Mouse (Mus musculus): ENCODE data around the gene Dock11.

Gene Dock11

DNA sequence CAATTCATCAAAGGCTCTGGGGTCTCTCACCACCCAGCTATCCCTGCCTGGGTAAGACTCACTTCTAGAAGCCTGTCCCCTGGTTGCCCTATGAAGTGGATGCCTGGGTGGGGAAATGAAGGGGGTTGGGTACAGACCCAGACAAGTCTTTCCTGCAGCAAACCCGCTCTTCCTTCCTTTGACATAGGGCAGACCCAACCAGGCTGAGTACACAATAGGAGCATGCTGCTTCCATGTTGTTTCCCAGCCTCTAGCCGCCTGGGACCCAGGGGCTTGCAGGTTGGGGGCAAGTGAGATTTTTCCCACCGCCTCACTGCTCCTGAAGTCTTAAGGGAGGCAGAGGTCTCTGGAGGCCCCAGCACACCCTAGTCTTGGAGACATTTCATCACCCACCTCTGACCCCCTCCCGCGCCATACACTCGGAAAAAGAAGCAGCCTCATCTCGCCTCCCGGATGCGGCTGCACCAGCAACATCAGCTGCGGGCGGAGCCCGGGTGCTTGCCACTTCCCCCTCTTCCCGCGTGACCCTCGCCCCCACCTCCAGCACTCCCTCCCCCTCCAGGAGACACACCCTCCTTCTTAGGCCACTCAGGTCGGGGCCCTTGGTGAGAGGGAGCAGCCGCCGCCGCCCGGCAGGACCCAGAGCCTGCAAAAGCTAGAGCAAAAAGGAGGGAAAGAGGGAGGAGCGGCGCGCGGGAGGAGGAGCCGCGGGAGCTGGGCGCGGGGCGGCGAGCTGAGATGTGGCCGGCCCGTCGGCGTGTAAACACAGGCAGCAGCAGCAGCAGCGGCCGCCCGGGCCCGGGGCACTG lies at the start of gene Dock11:
Dock11 (plus strand) TSS at position 746 of the 809 bp plus-strand sequence.
- DNase-seq (ENCODE audit: low spot score in 2 of 2), result peak; percentile 38 to 39

- DNase-seq (ENCODE audit: low spot score in 2 of 2), result no peak
Observed at GRCm38 (mm10) chrX:35879703-35880102, 8.9 kb upstream of the Dock11 start.

DNA sequence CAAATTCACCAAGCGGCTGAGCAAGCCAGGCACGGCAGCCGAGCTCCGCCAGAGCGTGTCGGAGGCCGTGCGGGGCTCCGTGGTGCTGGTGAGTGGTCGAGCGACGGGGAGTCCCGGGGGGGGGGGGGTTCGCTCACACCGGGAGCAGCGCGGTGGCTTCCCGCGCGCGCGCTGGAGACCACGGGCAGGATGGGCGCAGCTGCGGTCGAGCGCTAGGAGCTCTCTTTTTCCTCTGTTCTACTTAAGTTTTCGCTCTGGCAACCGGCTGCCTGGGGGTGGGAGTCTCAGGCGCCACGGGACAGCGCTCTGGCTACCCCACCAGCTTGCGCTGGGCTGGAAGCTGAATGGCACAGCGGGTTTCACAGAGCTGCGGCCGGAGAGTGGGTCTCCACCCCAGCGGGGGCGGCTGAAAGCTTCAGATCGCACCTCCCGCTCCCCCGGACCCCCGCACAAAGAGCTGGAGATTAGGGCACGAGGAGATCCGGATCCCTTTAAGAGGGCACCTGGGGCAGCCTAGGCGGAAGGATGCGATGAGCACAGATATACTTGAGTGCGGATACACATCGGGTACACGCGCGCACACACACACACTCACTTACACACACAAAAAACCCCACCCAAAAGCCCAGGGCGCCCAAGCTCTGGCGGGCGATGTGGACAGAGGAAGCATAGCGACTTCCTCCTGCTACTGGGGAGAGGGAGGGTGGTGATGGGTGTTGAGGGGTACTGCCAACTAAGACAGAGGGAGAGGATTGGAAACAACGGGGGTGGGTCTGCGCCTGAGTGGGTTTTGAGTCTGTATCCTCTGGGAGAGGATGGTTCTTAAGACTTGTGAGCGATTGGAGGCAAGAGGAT lies 540 bp downstream of the Dock11 start:
- peak; percentile 10 to 31 for DNase-seq (ENCODE audit: low spot score in 2 of 2)

GRCm38 (mm10) chrX:35889800-35890106 lies 1.1 kb downstream of the Dock11 start:
- no peak for DNase-seq (ENCODE audit: low spot score in 2 of 2)

GRCm38 (mm10) chrX:35891534-35892125 lies 3.0 kb downstream of the Dock11 start:
- no peak for DNase-seq (ENCODE audit: low spot score in 2 of 2)

DNA sequence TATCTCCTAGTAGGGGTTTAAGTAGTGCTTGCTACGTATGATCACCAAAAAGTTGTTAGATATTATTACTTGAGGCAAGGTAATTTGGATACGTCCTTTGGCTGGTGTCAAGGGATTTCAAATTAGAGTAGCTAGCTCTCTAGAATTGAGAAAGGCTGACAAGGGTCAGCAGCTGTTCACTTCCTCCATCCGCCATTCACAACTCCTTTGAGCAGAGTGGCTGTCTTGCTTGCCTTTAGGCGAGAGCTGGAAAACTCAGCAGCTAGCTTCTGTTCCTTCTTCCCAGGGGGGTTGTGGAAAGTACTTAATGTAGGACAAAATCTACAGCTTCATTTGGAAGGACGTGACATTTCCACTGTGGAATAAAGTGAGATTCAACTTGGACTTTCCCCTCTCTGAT lies 3.7 kb downstream of the Dock11 start:
- no peak for DNase-seq (ENCODE audit: low spot score in 2 of 2)

- peak in 1 of 2 experiments; percentile 2 for DNase-seq (ENCODE audit: low spot score in 2 of 2)
Observed at GRCm38 (mm10) chrX:35897648-35898500, 9.2 kb downstream of the Dock11 start.

- no peak for DNase-seq (ENCODE audit: low spot score in 2 of 2)
Observed at GRCm38 (mm10) chrX:35898501-35898766, 9.8 kb downstream of the Dock11 start.

DNA sequence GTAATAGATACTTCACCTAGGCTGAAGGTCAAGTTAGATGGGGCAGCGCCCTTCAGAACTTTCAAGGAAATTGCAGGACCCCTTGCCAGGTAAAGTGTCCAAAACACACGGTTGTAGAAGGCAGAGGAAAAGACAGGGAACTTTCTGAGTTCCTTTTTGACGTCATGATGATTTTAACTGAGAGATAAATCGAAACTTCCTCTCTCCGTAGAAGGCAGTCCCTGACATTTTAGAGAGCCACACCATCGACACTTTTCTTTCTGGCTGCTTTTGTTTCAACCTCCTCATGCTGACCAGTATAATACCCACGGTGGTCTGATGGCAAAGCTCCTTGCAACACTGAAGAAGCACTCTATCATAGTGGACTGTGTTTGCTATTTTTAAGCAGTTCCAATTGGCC lies 15.7 kb downstream of the Dock11 start:
- DNase-seq (ENCODE audit: low spot score in 2 of 2), result no peak

- no peak for DNase-seq (ENCODE audit: low spot score in 2 of 2)
Observed at GRCm38 (mm10) chrX:35906696-35907330, 18.2 kb downstream of the Dock11 start.

DNA sequence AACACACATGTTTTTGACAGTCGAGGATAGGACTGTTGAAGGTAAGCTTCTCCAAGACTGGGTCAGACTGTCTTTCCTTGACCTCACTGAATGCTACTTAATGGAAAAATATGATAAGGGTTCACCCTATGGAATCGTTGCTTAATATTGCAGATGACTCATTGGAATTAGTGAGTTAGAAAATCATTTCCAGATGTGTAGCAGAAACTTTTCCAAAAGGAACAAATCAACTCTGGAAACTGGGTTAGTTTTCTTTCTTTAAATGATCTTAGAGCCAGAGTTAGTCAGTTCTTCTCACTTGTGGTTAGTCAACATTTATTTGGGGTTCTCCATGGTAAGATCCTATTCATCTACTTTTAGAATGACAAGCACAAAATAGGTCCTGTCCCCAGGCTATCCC lies 30.9 kb downstream of the Dock11 start:
- DNase-seq (ENCODE audit: low spot score in 2 of 2), result no peak

DNA sequence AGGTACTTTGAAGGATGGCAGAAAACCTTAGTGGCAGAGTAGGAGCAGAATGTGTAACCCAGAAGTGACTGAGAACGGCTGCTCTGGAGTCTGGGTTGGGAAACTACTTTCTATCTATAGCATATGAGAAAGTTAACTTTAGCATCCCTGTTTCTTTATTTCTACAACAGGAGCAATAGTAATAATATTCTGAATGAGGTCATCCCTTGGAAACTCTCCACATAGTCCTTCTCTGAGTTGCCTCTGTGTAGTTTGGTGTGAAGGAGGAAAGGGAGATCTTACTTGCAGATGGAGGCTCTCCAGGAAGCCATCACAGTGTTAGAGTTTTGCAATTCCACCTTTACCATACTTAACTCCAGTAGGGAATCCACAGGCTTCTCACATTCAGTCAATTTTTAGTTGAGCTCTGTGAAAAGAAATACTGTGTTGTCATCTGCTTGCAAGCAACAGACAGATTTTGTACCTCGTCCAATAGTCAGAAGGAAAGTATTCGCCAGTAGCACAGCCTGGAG lies 31.5 kb downstream of the Dock11 start:
- DNase-seq (ENCODE audit: low spot score in 2 of 2), result no peak

DNA sequence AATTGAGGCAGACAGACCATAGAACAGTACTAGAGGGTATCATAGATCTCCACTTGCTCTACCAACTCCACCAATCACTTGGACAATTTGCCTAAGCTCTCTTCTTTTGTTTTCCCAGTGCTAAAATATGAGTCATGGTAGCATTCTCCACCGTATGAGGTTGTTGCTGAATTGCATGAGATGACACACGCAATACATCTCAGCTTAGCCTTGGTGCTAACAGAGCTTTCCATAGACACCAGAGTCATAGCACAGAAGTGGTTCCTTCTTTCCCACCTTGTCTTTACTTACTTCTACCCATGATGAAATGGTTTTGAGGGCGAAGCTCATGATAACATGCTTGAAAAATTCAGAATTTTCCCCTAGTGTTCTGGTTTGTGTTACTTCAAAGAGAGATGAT lies 33.3 kb downstream of the Dock11 start:
- no peak for DNase-seq (ENCODE audit: low spot score in 2 of 2)

- no peak for DNase-seq (ENCODE audit: low spot score in 2 of 2)
Observed at GRCm38 (mm10) chrX:35924705-35925264, 36.2 kb downstream of the Dock11 start.

DNA sequence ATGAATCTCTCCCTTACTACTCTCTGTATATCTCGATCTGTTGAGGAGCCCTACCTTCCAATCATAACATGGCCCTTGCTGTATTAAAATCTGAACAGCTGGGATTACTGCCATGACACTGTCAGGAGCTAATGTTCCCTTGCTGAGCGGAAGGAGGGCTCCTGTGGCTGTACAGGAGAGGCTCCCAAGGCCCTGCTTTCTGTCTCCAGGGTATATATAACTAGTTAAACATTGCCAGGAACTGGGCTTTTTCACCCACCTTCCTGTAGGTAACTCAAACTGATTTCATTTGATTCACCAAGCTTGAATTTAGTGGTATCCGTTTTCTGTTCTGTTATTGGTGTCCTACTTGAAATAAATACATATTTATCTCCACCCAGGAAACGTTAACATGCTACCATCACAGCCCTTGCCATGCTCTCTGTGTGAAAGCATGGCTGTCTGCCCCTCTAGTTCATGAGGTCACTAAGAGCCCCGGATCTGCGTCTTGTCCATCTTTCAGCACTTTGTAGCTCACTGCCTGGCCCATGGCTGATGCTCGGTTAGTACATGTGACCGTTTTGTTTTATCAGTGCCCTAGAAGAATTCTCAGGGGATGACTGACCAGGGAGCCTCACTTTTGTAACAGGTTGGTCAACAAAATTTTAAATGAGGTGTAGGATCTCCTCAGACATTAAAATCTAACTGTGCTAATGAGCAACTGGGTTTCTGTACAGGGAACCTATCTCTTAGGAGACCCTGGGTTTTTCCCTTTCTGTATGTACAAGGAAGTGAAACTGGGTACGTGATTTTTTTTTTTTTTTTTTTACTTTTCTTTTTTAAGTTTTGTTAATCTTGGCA lies 41.7 kb downstream of the Dock11 start:
- no peak for DNase-seq (ENCODE audit: low spot score in 2 of 2)

GRCm38 (mm10) chrX:35930934-35931406 lies 42.3 kb downstream of the Dock11 start:
- no peak for DNase-seq (ENCODE audit: low spot score in 2 of 2)

GRCm38 (mm10) chrX:35931945-35932344 lies 43.3 kb downstream of the Dock11 start:
- no peak for DNase-seq (ENCODE audit: low spot score in 2 of 2)

DNA sequence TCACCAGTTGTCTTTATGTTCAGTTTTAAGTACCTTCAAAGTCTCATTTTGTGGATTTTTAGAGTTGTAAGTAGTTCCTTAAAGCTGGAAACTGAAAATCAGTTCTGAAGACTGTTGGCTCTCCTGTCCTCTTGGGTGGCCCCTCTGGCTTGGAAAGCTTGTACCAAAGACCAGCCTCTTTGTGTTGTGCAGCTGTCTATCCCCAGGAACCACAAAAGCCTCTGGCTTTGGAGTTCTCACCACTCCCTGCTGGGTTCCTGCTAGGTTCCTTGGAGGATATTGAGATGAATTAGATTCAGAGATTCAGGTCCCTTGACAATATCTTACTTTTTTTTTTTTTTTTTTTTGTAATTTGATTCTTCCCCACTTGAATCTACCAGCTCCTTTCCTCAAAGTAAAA lies 44.3 kb downstream of the Dock11 start:
- DNase-seq (ENCODE audit: low spot score in 2 of 2), result no peak

GRCm38 (mm10) chrX:35938112-35938511 lies 49.5 kb downstream of the Dock11 start:
- DNase-seq (ENCODE audit: low spot score in 2 of 2), result no peak

DNA sequence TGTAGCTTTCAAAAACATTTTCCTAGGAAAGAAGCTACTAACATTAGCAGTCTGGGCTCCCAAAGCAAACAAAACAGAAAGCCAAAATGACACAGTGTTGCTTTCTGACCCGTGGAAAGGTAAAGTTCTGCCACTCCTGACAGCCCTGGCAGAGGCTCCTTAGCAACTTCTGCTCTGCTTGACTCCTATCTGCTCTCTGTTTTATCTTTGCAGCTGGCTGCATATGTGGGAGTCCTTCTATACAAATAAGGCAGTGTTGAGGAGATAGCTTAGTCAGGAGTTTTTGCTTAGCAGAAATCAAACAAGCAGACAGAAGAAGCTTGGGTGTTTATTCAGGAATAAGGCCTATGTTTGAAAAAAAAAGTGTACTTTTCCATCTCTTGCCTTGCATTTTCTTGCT lies 57.8 kb downstream of the Dock11 start:
- no peak for DNase-seq (ENCODE audit: low spot score in 2 of 2)
